Mouse (Mus musculus): ENCODE results near the gene Plscr5. TPM values are rescaled to one million over a fixed set of nuclear protein-coding genes. Genes with fewer than 3 reads are reported as not detected.

The Plscr5 gene
- 0.09 and 0.32 TPM in 2 replicates for polyA plus RNA-seq (2012; rRNA removed)

DNA sequence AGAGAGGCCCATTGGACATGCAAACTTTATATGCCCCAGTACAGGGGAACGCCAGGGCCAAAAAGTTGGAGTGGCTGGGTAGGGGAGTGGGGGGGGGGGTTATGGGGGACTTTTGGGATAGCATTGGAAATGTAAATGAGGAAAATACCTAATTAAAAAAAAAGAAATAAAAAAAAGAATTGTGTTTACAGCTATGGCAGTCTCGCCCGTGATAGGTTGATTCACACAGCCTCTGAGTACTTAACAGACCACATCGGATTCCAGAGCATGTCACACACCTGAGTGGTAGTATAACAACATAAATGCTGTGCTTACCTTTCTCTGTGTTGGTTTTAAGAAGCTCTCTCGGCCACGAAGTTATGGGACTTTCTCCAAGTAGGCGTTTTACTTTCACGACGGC lies at the start of gene Plscr5:
Plscr5 (plus strand) TSS at position 301 of the 400 bp plus-strand sequence.

DNA sequence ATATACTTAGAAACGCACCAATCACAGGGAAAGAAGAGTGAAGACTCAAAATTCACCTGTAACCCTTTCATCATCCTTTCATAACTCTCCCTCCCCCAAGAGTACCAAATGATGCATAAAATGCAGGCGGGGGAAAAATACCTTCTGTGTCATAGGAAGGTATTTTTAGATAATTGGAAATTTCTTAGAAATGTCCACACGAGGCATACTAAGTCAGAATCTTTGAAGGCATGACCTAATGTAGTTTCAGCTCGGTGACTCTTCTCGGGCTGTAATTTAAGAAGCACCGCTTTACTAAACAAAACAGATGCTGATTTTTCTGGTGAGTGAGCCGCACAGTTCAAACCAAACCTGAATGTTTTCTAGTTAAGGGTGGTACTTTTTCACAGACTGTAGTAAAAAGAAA lies 56.7 kb downstream of the Plscr5 start, which contains the start of gene Plscr1:
Plscr1 (plus strand) TSS at position 304 of the 406 bp plus-strand sequence.

Other genes starting within 250 kb of the Plscr5 start
- 3.7 and 3.9 TPM in 2 replicates for gene Plscr1, start 56.8 kb downstream of the Plscr5 start, polyA plus RNA-seq (2012; rRNA removed)
- 0.66 and 0.80 TPM in 2 replicates for gene Plscr2, start 82.7 kb downstream of the Plscr5 start, polyA plus RNA-seq (2012; rRNA removed)
- gene 1700057G04Rik, start 116.4 kb downstream of the Plscr5 start, polyA plus RNA-seq (2012; rRNA removed), result not detected in 2 replicates

Measured in central nervous system, embryonic 18 days (tissue).